Mouse (Mus musculus) limb, embryonic 12.5 days (tissue): ENCODE data around the gene Chd4. TPM values are rescaled to one million over a fixed set of nuclear protein-coding genes. Genes with fewer than 3 reads are reported as not detected.
"Not testable (repeated sequence)": the region's sequence is repeated elsewhere in the genome, so short reads cannot be mapped to it uniquely, and the experiment has no call there.

ENCODE experiments used
- ATAC-seq: fragments of 200-750 bp; cut with Nextera tagmentation; 2 replicates; pipeline ENCODE4 v1.8.0; 2017; ENCODE audit warnings: low read depth, moderate TSS enrichment; ENCODE audit not compliant: insufficient number of reproducible peaks, insufficient read depth, low FRiP score, low TSS enrichment
- H3K27ac ChIP-seq: fragments of 300-500 bp; sonication (generic); 2 replicates; pipeline ENCODE4 v1.5.1; 2016; ENCODE audit warnings: mild to moderate bottlenecking, moderate library complexity
- H3K27me3 ChIP-seq: fragments of 300-500 bp; sonication (generic); 2 replicates; pipeline ENCODE4 v1.6.1; 2016; ENCODE audit warnings: mild to moderate bottlenecking, moderate library complexity
- H3K36me3 ChIP-seq: fragments of 300-500 bp; sonication (generic); 2 replicates; pipeline ENCODE4 v1.6.1; 2016; ENCODE audit warnings: mild to moderate bottlenecking, moderate library complexity
- H3K4me1 ChIP-seq: fragments of 300-500 bp; sonication (generic); replicated peaks from 2 replicates; pipeline ENCODE4 v1.6.1; 2016
- H3K4me2 ChIP-seq: fragments of 300-500 bp; sonication (generic); 2 replicates; pipeline ENCODE4 v1.6.1; 2016; ENCODE audit warnings: mild to moderate bottlenecking, moderate library complexity
- H3K4me3 ChIP-seq: fragments of 300-500 bp; sonication (generic); replicated peaks from 2 replicates; pipeline ENCODE4 v1.5.1; 2016; ENCODE audit warnings: mild to moderate bottlenecking
- H3K9ac ChIP-seq: fragments of 300-500 bp; sonication (generic); replicated peaks from 2 replicates; pipeline ENCODE4 v1.6.1; 2016; ENCODE audit warnings: mild to moderate bottlenecking, moderate library complexity
- H3K9me3 ChIP-seq: fragments of 300-500 bp; sonication (generic); 2 replicates; pipeline ENCODE4 v1.6.1; 2016; ENCODE audit warnings: mild to moderate bottlenecking, moderate library complexity
- WGBS: fragments of 180-500 bp; shearing (Covaris S2); methylation state at CpG from one replicate; pipeline ENCODE4 v1.1.7; 2016; 5-methylcytosine and 5-hydroxymethylcytosine counted together
- polyA plus RNA-seq: library from polyadenylated mRNA; unstranded; fragments of >200 nt; fragmentation: Nextera tagmentation; extraction: Ambion mirVana; gene quantifications from 2 replicates; pipeline ENCODE4 v1.2.1, GENCODE M21; 2016

Chd4 gene
- polyA plus RNA-seq, 1 experiment from 2014 or later, result 106 TPM

DNA sequence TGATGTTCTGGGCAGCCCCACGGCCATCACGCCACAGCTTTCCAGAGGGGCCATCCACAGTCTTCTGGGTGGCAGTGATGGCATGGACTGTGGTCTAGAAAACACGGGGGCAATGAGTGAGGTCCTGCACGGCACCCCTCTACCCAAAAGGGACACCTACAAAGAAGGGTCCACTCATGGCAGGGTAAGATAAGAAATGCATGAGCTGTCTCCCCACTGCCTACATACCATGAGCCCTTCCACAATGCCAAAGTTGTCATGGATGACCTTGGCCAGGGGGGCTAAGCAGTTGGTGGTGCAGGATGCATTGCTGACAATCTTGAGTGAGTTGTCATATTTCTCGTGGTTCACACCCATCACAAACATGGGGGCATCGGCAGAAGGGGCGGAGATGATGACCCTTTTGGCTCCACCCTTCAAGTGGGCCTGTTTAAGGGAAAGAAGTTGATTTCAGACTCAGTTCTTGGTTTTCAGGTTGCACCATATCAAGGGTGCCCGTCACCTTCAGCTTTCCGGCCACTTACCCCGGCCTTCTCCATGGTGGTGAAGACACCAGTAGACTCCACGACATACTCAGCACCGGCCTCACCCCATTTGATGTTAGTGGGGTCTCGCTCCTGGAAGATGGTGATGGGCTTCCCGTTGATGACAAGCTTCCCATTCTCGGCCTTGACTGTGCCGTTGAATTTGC, 67.0 kb downstream of the Chd4 start:
- peak overlapping the region; percentile 4; the same call in 1 of the 2 replicates for H3K4me3 ChIP-seq

DNA sequence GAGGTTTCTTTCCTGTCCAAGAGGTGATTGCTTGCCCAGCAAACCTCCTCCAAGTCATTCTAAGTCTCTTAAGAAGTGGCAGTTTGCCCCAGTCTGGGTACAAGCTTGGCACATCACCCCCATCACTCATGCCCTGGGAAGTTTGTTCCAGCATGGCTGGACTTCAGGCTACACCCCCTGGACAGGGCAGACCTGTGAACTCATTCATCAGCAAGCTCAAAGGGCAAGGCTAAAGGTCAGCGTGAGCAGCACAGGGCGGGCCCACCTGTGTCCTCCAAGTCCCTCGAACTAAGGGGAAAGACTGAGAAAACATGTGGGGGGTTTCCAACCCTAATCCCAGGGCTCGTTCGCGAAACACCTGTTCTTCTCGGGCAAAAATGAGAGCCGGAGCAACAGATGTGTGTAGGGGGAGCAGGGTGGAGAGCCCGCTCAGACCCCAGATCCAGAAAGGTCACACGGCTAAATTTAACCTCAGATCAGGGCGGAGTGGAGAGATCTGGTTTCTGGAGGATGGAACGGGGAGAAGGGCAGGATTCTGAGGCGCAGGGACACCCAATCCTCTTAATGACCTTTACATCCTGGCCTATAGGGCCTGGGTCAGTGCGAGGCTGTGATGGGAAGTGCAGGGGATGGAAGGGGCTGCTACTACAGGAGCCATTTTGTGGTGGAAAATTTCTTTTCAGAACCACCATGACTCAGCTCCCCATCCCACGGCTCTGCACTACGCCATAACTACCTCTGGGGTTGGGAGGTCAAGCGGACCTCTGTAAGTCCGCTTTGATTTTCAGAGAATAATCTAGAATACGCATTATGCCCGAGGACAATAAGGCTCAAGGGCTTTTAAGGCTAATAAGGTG, 68.2 kb downstream of the Chd4 start:
- Histone ChIP-seq H3K4me2 (peak overlapping the region; percentile 94), H3K4me1 (peaks cover 51% of the 10 kb centered on the region), H3K9ac (peak overlapping the region; percentile 99), H3K9me3 (no peaks in the 10 kb centered on the region), H3K4me3 (peak overlapping the region; percentile 99), H3K27me3 (no peaks in the 10 kb centered on the region), H3K27ac (peak overlapping the region; percentile 97), H3K36me3 (peaks cover 77% of the 10 kb centered on the region)
- ATAC-seq, result no peak
- 4% methylated on average over 20 of the region's 20 CpGs for WGBS

More for the DNA sequence above, 67.0 kb downstream of the Chd4 start:
- H3K27ac ChIP-seq, H3K9ac ChIP-seq, H3K9me3 ChIP-seq, H3K27me3 ChIP-seq, ATAC-seq: not testable (repeated sequence)
- Histone ChIP-seq H3K4me1 (peaks cover 50% of the 10 kb centered on the region), H3K36me3 (peaks cover 74% of the 10 kb centered on the region), H3K4me2 (peak overlapping the region; percentile 94; the same call in 1 of the 2 replicates)
- WGBS, result 80% methylated on average over 13 of the region's 16 CpGs

DNA sequence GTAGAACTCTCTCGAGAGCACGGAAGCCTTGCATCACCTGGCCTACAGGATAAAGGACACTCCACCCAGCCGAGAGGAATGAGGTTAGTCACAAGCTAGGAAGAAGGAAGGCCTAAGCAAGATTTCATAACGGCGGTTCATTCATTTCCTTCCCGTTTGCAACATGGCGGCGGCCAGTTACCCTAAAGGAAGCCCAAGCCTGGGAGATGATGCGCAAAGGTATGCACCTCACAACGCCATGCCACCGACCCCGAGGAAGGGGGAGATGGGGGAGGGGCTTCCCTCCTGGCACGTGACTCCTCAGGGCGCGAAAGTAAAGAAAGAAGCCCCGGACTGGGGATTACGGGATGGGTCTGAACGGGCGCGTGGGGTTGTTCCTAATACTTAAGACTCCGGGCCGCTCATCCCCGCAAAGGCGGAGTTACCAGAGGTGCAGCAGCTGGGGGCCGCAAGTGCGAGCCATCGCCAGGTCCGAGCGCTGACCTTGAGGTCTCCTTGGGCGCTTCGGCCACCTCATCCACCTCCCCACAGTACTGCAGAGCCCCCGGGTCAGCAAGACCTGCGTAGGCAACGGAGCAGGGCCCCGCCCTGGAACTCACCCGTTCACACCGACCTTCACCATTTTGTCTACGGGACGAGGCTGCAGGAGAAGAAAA, 69.0 kb downstream of the Chd4 start:
- peaks cover 77% of the 10 kb centered on the region for H3K36me3 ChIP-seq
- H3K27me3 ChIP-seq, result no peaks in the 10 kb centered on the region
- H3K4me1 ChIP-seq, result peaks cover 51% of the 10 kb centered on the region
- H3K4me3 ChIP-seq, result peak overlapping the region; percentile 99
- H3K27ac ChIP-seq, result peak overlapping the region; percentile 97
- H3K4me2 ChIP-seq, result peak overlapping the region; percentile 94
- peak overlapping the region; percentile 99 for H3K9ac ChIP-seq
- peak; percentile 18 for ATAC-seq
- H3K9me3 ChIP-seq, result no peaks in the 10 kb centered on the region
- WGBS, result under 1% methylated on average over 39 of the region's 39 CpGs

DNA sequence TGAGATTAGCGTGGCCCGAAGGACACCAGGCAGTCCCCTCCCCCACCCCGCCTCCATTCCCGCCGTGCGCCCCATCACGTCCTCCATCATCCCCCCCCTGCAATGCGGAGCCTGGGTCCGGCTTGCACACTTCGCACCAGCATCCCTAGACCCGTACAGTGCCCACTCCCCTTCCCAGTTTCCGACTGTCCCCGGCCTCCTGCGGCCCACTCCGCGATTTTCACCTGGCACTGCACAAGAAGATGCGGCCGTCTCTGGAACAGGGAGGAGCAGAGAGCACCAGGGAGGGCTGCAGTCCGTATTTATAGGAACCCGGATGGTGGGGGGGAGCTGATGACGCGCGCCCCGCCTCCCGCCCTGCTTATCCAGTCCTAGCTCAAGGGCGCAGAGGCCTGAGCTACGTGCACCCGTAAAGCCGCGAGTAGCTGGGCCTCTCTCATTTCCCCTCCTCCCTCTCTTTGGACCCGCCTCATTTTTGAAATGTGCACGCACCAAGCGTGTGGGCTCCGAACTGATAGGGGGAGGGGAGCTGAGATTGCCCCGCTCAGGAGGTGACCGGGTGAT, 69.6 kb downstream of the Chd4 start:
- H3K4me3 ChIP-seq, result peak overlapping the region; percentile 99
- peak overlapping the region; percentile 99 for H3K9ac ChIP-seq
- 1% methylated on average over 33 of the region's 36 CpGs for WGBS
- H3K36me3 ChIP-seq, result peaks cover 77% of the 10 kb centered on the region
- peaks cover 51% of the 10 kb centered on the region for H3K4me1 ChIP-seq
- H3K27me3 ChIP-seq, result no peaks in the 10 kb centered on the region
- ATAC-seq, result peak; percentile 92
- peak overlapping the region; percentile 97 for H3K27ac ChIP-seq
- H3K4me2 ChIP-seq, result peak overlapping the region; percentile 94
- H3K9me3 ChIP-seq, result no peaks in the 10 kb centered on the region

DNA sequence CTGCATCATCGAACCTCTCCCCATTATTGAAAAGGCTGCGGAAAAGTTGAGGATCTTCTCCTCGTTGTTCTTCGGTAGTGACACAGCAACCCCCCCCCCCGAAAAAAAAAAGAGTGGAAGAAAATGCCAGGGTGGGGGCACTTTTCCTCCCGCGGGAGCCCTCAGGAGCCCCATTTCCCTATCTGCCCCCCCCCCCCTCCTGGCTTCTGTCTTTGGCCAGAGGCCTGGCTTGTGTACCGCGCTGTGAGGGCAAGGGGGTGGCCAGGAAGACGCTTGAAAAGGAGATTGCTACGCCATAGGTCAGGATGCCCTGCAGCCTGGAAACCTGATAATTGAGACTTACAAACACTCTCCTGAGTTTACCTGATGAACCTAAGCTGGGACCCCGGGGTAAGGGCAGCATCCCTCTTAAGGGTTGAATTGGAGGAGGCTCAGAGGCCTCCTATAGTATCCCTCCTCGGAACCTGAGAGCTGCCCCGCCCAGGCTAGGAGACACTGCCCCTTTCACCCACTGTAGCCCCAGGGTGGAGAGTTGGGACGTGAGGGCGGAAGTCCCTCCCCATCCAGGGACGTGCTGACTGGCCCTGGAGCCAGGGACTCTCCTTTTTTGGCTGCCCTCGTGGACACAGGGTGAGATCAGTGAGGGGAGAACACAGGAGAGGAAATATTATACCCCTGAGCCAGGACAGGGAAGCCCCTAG, 70.4 kb downstream of the Chd4 start, which contains the start of gene Gapdh:
Gene Gapdh (minus strand): TSS at position 417 of the 701 bp plus-strand sequence.
- peak; percentile 28 for ATAC-seq
- H3K27me3 ChIP-seq, result no peaks in the 10 kb centered on the region
- 0% methylated on average over 18 of the region's 18 CpGs for WGBS
- peaks cover 43% of the 10 kb centered on the region for H3K4me1 ChIP-seq
- H3K4me3 ChIP-seq, result peak within 1 kb of the TSS; percentile 99
- H3K9me3 ChIP-seq, result no peaks in the 10 kb centered on the region
- peaks cover 77% of the 10 kb centered on the region for H3K36me3 ChIP-seq
- peak within 1 kb of the TSS; percentile 99 for H3K9ac ChIP-seq
- peak within 1 kb of the TSS; percentile 97 for H3K27ac ChIP-seq
- H3K4me2 ChIP-seq, result peak within 1 kb of the TSS; percentile 94

DNA sequence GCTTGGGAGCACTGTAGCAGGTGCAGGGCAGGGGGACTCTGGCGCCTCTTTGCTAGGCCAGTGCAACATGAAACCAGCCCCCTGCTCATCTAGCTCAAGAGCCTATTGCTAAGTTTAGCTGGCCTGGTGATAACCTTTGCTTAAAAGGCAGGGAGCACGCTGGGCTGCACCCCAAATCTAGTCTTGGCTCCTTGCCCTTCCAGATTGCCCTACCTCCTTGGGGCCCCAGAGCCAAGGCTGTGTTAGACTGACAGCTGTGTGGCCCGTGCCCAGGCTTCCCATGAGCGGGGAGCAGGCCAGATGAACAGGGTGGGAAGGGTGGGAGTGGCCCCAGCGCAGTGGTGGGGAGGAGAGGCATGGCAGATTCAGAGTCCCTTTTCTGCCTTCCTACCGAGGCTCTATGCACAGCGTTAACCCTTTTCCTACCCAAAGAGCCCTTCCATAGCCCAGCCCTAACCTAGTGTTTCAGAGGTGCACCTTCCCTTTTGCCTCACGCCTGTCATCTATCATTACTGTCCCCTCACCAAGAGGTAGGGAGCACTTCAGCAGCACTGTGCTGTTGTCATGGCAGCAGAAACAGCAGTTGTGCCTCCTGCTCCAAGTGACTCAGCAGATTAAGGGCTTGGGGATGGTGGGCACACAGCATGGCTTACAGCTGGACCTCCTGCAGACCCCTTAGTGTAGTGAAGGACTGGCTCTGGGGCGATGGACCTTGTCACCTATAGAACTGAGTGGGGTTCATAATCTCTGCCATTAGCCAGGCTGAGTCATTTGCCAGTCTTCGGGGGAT, 71.3 kb downstream of the Chd4 start:
- no peaks in the 10 kb centered on the region for H3K9me3 ChIP-seq
- H3K27me3 ChIP-seq, result no peaks in the 10 kb centered on the region
- no peak for ATAC-seq
- H3K27ac ChIP-seq, result peak overlapping the region; percentile 97
- H3K4me2 ChIP-seq, result peak overlapping the region; percentile 94
- WGBS, result 19% methylated on average over 10 of the region's 10 CpGs
- H3K4me3 ChIP-seq, result peak overlapping the region; percentile 99
- H3K4me1 ChIP-seq, result peaks cover 37% of the 10 kb centered on the region
- peak overlapping the region; percentile 99; the same call in 1 of the 2 replicates for H3K9ac ChIP-seq
- peaks cover 78% of the 10 kb centered on the region for H3K36me3 ChIP-seq

DNA sequence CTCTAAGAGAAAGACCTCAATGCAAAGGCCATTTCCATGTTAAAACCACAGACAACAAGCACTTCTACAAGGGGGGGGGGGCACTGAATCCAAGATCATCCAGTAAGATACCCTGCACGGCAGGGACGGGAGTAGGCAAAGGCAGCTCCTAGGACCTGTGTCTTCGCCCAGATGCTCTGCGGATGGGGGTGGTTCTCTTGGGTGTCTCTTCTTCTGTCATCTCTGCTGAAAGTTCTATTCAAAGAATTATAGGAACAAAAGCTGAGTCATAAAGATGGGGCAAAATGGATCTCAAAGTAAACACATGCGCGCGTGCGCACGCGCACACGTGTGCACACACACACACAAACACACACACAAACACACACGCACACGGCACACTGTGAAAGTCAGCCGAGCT, 72.3 kb downstream of the Chd4 start:
- Histone ChIP-seq H3K27me3 (no peaks in the 10 kb centered on the region), H3K27ac (no peak overlapping the region), H3K4me2 (no peak overlapping the region), H3K36me3 (peaks cover 78% of the 10 kb centered on the region), H3K4me3 (no peak overlapping the region), H3K9ac (no peak overlapping the region), H3K9me3 (no peaks in the 10 kb centered on the region), H3K4me1 (peaks cover 29% of the 10 kb centered on the region)
- no peak for ATAC-seq
- 94% methylated on average over 14 of the region's 14 CpGs for WGBS

DNA sequence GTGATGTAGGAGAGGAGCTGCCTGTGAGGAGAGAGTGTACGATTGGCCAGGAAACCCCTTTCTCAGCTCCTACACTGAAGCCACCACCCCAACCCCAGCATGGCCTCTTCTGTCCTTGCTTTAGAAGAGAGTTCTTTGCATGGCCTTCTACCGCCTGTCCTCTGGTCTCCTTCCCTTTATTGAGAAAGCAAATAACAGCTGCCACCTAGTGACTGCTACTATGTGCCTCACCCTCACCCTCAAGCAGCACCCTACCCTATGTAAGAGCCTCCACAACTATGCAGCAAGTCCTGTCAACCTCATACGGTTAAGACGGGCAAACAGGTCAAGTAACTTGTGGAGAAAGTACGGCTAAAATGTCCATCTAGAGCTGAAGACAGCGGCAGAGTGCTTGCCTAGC, 74.4 kb downstream of the Chd4 start:
- Histone ChIP-seq H3K36me3 (peaks cover 83% of the 10 kb centered on the region), H3K4me2 (no peak overlapping the region), H3K27ac (no peak overlapping the region), H3K4me1 (peaks cover 19% of the 10 kb centered on the region), H3K9ac (no peak overlapping the region), H3K4me3 (no peak overlapping the region), H3K9me3 (no peaks in the 10 kb centered on the region), H3K27me3 (no peaks in the 10 kb centered on the region)
- ATAC-seq, result no peak
- 88% methylated on average over 6 of the region's 6 CpGs for WGBS

DNA sequence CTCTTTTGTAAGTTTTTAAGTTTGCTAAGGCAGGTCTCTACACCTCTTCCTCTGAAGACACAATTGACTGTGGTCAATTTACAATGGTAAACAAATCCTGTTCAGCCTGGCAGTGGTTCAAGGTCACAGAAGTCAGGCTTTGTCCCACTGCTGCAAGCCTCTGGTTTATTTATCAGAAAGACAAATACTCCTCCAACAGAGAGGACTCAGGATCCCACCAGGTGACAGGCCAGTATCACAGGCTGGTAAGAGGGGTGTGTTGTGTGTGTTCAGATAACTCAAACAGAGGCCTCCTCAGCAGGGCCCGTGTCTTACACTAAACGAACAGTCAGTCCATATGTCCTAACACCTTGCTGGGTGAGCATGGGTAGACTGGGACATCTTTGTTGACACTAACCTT, 76.7 kb downstream of the Chd4 start:
- 94% methylated on average over 2 of the region's 2 CpGs for WGBS
- ATAC-seq, result no peak
- no peaks in the 10 kb centered on the region for H3K27me3 ChIP-seq
- H3K36me3 ChIP-seq, result peaks cover 100% of the 10 kb centered on the region
- no peaks in the 10 kb centered on the region for H3K9me3 ChIP-seq
- H3K4me3 ChIP-seq, result no peak overlapping the region
- H3K9ac ChIP-seq, result no peak overlapping the region
- H3K27ac ChIP-seq, result no peak overlapping the region
- no peak overlapping the region for H3K4me2 ChIP-seq
- peaks cover 3% of the 10 kb centered on the region for H3K4me1 ChIP-seq

DNA sequence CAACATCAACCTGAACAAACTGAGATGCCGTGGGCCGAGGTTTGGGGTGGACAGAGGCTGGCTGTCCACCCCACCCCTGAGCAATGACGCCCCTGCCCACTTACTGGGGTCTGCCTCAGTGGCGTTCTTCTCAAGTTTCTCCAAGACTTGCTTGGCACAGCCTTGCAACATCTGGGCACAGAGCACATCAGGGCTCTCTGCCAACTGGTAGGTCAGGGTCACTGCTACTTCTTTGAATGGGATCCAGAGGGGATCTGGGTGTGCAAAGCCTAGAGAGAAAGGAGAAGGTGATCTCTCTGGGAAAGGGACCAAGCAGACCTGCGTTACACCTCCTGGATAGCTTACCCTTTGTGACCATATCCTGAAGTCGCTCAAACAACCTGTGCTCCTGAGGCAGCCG, 77.5 kb downstream of the Chd4 start:
- no peak overlapping the region for H3K27ac ChIP-seq
- WGBS, result 88% methylated on average over 7 of the region's 7 CpGs

More for the DNA sequence above, 77.5 kb downstream of the Chd4 start:
- no peak for ATAC-seq
- Histone ChIP-seq H3K4me3 (no peak overlapping the region), H3K36me3 (peaks cover 100% of the 10 kb centered on the region), H3K9me3 (no peaks in the 10 kb centered on the region), H3K4me2 (no peak overlapping the region), H3K27me3 (no peaks in the 10 kb centered on the region), H3K4me1 (no peaks in the 10 kb centered on the region), H3K9ac (no peak overlapping the region)
